Mouse (Mus musculus) midbrain, embryonic 12.5 days (tissue): ENCODE results near the gene Fpr1. TPM values are rescaled to one million over a fixed set of nuclear protein-coding genes. Genes with fewer than 3 reads are reported as not detected.
"Not testable (repeated sequence)": the region's sequence is repeated elsewhere in the genome, so short reads cannot be mapped to it uniquely, and the experiment has no call there.

Source experiments
- ATAC-seq: fragments of 200-750 bp; cut with Nextera tagmentation; 2 replicates; pipeline ENCODE4 v1.8.0; 2017; ENCODE audit warnings: low read depth, moderate TSS enrichment, moderate library complexity; ENCODE audit not compliant: low FRiP score
- H3K27ac ChIP-seq: fragments of 300-500 bp; sonication (generic); replicated peaks from 2 replicates; pipeline ENCODE4 v1.5.1; 2016; ENCODE audit warnings: mild to moderate bottlenecking
- H3K27me3 ChIP-seq: fragments of 300-500 bp; sonication (generic); 2 replicates; pipeline ENCODE4 v1.6.1; 2016; ENCODE audit warnings: mild to moderate bottlenecking
- H3K36me3 ChIP-seq: fragments of 300-500 bp; sonication (generic); 2 replicates; pipeline ENCODE4 v1.6.1; 2016
- H3K4me1 ChIP-seq: fragments of 300-500 bp; sonication (generic); 2 replicates; pipeline ENCODE4 v1.6.1; 2016
- H3K4me2 ChIP-seq: fragments of 300-500 bp; sonication (generic); replicated peaks from 2 replicates; pipeline ENCODE4 v1.6.1; 2016; ENCODE audit warnings: mild to moderate bottlenecking, moderate library complexity
- H3K4me3 ChIP-seq: fragments of 300-500 bp; sonication (generic); 2 replicates; pipeline ENCODE4 v1.5.1; 2016; ENCODE audit warnings: mild to moderate bottlenecking
- H3K9ac ChIP-seq: fragments of 300-500 bp; sonication (generic); replicated peaks from 2 replicates; pipeline ENCODE4 v1.6.1; 2016; ENCODE audit warnings: mild to moderate bottlenecking, moderate library complexity
- H3K9me3 ChIP-seq: fragments of 300-500 bp; sonication (generic); 2 replicates; pipeline ENCODE4 v1.6.1; 2016; ENCODE audit warnings: mild to moderate bottlenecking
- WGBS: fragments of 180-500 bp; shearing (Covaris S2); methylation state at CpG from one replicate; pipeline ENCODE4 v1.1.7; 2016; 5-methylcytosine and 5-hydroxymethylcytosine counted together
- polyA plus RNA-seq: library from polyadenylated mRNA; unstranded; fragments of >200 nt; fragmentation: Nextera tagmentation; extraction: Ambion mirVana; gene quantifications from 2 replicates; pipeline ENCODE4 v1.2.1, GENCODE M21; 2016

Gene Fpr1
- not detected in 2 replicates for polyA plus RNA-seq

- Histone ChIP-seq H3K27ac (no peak within 1 kb of the TSS), H3K9me3 (no peaks in the 10 kb centered on the region), H3K27me3 (no peaks in the 10 kb centered on the region), H3K9ac (no peak within 1 kb of the TSS), H3K4me1 (no peaks in the 10 kb centered on the region), H3K4me3 (no peak within 1 kb of the TSS), H3K4me2 (no peak within 1 kb of the TSS), H3K36me3 (no peaks in the 10 kb centered on the region)
- no peak for ATAC-seq
- 63% methylated on average over 1 of the region's 1 CpGs for WGBS
These were observed at the start of gene Fpr1 for GRCm38 (mm10) chr17:17883840-17884239. TSS of gene Fpr1 (minus strand) at chr17:17883940.

- Histone ChIP-seq H3K9ac (no peak overlapping the region), H3K27me3 (no peaks in the 10 kb centered on the region), H3K27ac (no peak overlapping the region), H3K4me3 (no peak overlapping the region), H3K4me2 (no peak overlapping the region), H3K9me3 (no peaks in the 10 kb centered on the region), H3K36me3 (no peaks in the 10 kb centered on the region), H3K4me1 (no peaks in the 10 kb centered on the region)
- no peak for ATAC-seq
These were observed 34.0 kb upstream of the Fpr1 start for GRCm38 (mm10) chr17:17917782-17918181.

GRCm38 (mm10) chr17:17917376-17917775 lies 33.6 kb upstream of the Fpr1 start:
- no peak overlapping the region for H3K9ac ChIP-seq
- no peaks in the 10 kb centered on the region for H3K36me3 ChIP-seq
- no peak overlapping the region for H3K4me2 ChIP-seq
- 85% methylated on average over 1 of the region's 1 CpGs for WGBS
- no peaks in the 10 kb centered on the region for H3K9me3 ChIP-seq
- no peaks in the 10 kb centered on the region for H3K27me3 ChIP-seq
- no peak overlapping the region for H3K4me3 ChIP-seq
- no peak for ATAC-seq
- no peaks in the 10 kb centered on the region for H3K4me1 ChIP-seq
- H3K27ac ChIP-seq = no peak overlapping the region

GRCm38 (mm10) chr17:17912618-17913017 lies 28.9 kb upstream of the Fpr1 start:
- H3K9me3 ChIP-seq, H3K4me3 ChIP-seq, H3K27me3 ChIP-seq, H3K36me3 ChIP-seq, H3K4me1 ChIP-seq, H3K9ac ChIP-seq, H3K4me2 ChIP-seq, ATAC-seq, H3K27ac ChIP-seq: not testable (repeated sequence)
- 87% methylated on average over 8 of the region's 8 CpGs for WGBS

- ATAC-seq = peak; percentile 100
- peak overlapping the region; percentile 57 for H3K4me2 ChIP-seq
- H3K4me3 ChIP-seq = peak overlapping the region; percentile 47
- H3K36me3 ChIP-seq = no peaks in the 10 kb centered on the region
- peak overlapping the region; percentile 65 for H3K27ac ChIP-seq
- H3K4me1 ChIP-seq = no peaks in the 10 kb centered on the region
- 19% methylated on average over 51 of the region's 51 CpGs for WGBS
- H3K27me3 ChIP-seq = no peaks in the 10 kb centered on the region
- H3K9me3 ChIP-seq = no peaks in the 10 kb centered on the region
- H3K9ac ChIP-seq = peak overlapping the region; percentile 53
These were observed 26.1 kb upstream of the Fpr1 start for GRCm38 (mm10) chr17:17909636-17910421.

GRCm38 (mm10) chr17:17900768-17901167 lies 17.0 kb upstream of the Fpr1 start:
- Histone ChIP-seq H3K4me3 (no peak overlapping the region), H3K36me3 (no peaks in the 10 kb centered on the region), H3K27ac (no peak overlapping the region), H3K9ac (no peak overlapping the region), H3K9me3 (no peaks in the 10 kb centered on the region), H3K4me2 (no peak overlapping the region), H3K4me1 (no peaks in the 10 kb centered on the region), H3K27me3 (no peaks in the 10 kb centered on the region)
- WGBS = 83% methylated on average over 1 of the region's 1 CpGs
- no peak for ATAC-seq

- Histone ChIP-seq H3K27me3 (no peaks in the 10 kb centered on the region), H3K4me1 (no peaks in the 10 kb centered on the region), H3K4me2 (no peak overlapping the region), H3K36me3 (no peaks in the 10 kb centered on the region), H3K4me3 (no peak overlapping the region), H3K9me3 (no peaks in the 10 kb centered on the region), H3K27ac (no peak overlapping the region), H3K9ac (no peak overlapping the region)
- no peak for ATAC-seq
- 88% methylated on average over 2 of the region's 2 CpGs for WGBS
These were observed 15.5 kb upstream of the Fpr1 start for GRCm38 (mm10) chr17:17899268-17899667.

- Histone ChIP-seq H3K36me3 (no peaks in the 10 kb centered on the region), H3K4me2 (no peak overlapping the region), H3K4me3 (no peak overlapping the region), H3K9ac (no peak overlapping the region), H3K27ac (no peak overlapping the region), H3K27me3 (no peaks in the 10 kb centered on the region), H3K9me3 (no peaks in the 10 kb centered on the region), H3K4me1 (no peaks in the 10 kb centered on the region)
- ATAC-seq = peak; percentile 49; the same call in 1 of the 2 replicates
- 9% methylated on average over 4 of the region's 4 CpGs for WGBS
These were observed 12.3 kb upstream of the Fpr1 start for GRCm38 (mm10) chr17:17896039-17896438.

- H3K27ac ChIP-seq = no peak overlapping the region
- no peak overlapping the region for H3K4me2 ChIP-seq
- H3K9ac ChIP-seq = no peak overlapping the region
- WGBS = 86% methylated on average over 2 of the region's 2 CpGs
- no peaks in the 10 kb centered on the region for H3K36me3 ChIP-seq
- no peak for ATAC-seq
- no peaks in the 10 kb centered on the region for H3K27me3 ChIP-seq
- no peaks in the 10 kb centered on the region for H3K4me1 ChIP-seq
- no peaks in the 10 kb centered on the region for H3K9me3 ChIP-seq
- H3K4me3 ChIP-seq = no peak overlapping the region
These were observed 6.1 kb upstream of the Fpr1 start for GRCm38 (mm10) chr17:17889732-17890425.

GRCm38 (mm10) chr17:17887774-17888248 lies 4.1 kb upstream of the Fpr1 start, which contains the start of the genes Fpr2 and Fpr3:
TSS of gene Fpr2 (plus strand) at chr17:17887824.
TSS of gene Fpr3 (plus strand) at chr17:17887852.
- Histone ChIP-seq H3K27ac (no peak within 1 kb of the TSS), H3K4me3 (no peak within 1 kb of the TSS), H3K4me1 (no peaks in the 10 kb centered on the region), H3K9me3 (no peaks in the 10 kb centered on the region), H3K4me2 (no peak within 1 kb of the TSS), H3K9ac (no peak within 1 kb of the TSS), H3K36me3 (no peaks in the 10 kb centered on the region), H3K27me3 (no peaks in the 10 kb centered on the region)
- no peak for ATAC-seq
- WGBS = 59% methylated on average over 1 of the region's 1 CpGs

GRCm38 (mm10) chr17:17882672-17883071 lies 1.1 kb downstream of the Fpr1 start:
- Histone ChIP-seq H3K9me3 (no peaks in the 10 kb centered on the region), H3K4me1 (no peaks in the 10 kb centered on the region), H3K27me3 (no peaks in the 10 kb centered on the region), H3K4me3 (no peak overlapping the region), H3K27ac (no peak overlapping the region), H3K36me3 (no peaks in the 10 kb centered on the region), H3K4me2 (no peak overlapping the region), H3K9ac (no peak overlapping the region)
- WGBS = 89% methylated on average over 3 of the region's 3 CpGs
- no peak for ATAC-seq

GRCm38 (mm10) chr17:17879347-17879746 lies 4.4 kb downstream of the Fpr1 start:
- Histone ChIP-seq H3K27ac (no peak overlapping the region), H3K9ac (no peak overlapping the region), H3K36me3 (no peaks in the 10 kb centered on the region), H3K4me2 (no peak overlapping the region), H3K4me1 (no peaks in the 10 kb centered on the region), H3K4me3 (no peak overlapping the region), H3K27me3 (no peaks in the 10 kb centered on the region), H3K9me3 (no peaks in the 10 kb centered on the region)
- 83% methylated on average over 1 of the region's 1 CpGs for WGBS
- ATAC-seq = no peak
